Mouse (Mus musculus) retina, postnatal 1 day (tissue): Measurements from ENCODE around the gene Gm11937.

Source experiments
- DNase-seq: peaks from one replicate; pipeline ENCODE4 v3.0.0-alpha.2; 2012

The Gm11937 gene

GRCm38 (mm10) chr11:99581051-99581450, 28.9 kb downstream of the Gm11937 start:
- DNase-seq: no peak

- DNase-seq: no peak
These were observed 29.4 kb downstream of the Gm11937 start, which contains the start of gene Krtap1-5 for GRCm38 (mm10) chr11:99580636-99581035. Gene Krtap1-5 (minus strand): TSS chr11:99581016.

DNA sequence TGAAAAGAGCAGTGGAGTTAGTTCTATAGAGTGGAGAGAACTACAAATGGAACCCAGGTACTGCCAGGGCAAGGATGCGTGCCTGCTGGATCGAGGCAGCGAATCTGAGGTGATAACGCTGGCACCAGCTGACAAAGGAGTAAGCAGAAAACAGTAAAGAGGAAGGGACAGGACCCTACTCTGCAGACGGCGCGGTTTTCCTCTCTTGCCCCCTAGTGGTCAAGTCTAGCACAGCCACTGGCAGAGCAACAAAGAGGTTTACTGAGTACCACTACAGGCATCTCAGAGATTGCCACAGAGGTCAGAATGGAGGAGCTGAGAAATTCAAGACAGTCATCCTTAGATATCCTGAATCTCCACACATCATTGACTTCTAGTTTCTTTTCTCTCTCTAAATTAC, 35.9 kb downstream of the Gm11937 start:
- peak; percentile 85 for DNase-seq

DNA sequence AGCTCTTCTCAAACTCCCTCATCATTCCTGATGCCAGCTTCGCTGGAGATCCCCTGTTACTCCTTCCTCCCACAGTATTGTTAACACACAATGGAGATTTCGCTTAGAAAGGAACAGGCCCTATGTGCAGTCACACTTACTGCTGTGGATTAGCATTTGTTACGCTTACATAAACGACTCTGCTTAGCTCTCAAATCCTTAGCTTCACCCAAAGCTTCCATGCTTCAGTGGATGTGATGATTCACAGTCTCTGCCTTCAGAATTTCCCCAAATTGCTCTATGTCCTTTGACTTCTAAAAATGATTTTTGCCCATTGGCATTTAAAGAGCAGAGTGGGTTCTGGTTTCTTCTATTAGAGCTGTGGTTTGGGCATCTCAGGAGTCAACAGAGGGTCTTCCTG, 36.8 kb downstream of the Gm11937 start:
- no peak for DNase-seq

DNA sequence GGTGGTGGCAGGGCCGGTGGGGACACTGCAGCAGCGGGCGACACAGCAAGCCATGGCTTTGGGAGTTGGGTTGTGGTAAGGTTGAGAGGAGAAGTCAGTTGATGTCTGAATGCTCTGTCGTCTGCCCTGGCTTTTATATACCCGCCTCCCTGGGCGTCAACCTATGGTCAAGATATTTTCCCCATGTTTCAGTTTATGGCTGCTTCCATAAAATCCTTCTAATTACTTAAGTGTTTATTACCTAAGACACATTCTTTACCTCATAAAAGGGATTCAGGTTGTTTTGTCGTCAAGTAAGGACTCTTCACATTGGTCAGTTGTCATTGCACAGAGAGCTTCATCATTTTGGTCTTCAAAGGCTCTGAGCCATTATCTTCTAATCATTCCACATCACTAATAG, 43.5 kb downstream of the Gm11937 start, which contains the start of gene Krtap3-1:
Krtap3-1 (minus strand) TSS at position 101 of the 400 bp plus-strand sequence.
- DNase-seq: no peak

GRCm38 (mm10) chr11:99562580-99562979, 47.4 kb downstream of the Gm11937 start:
- no peak for DNase-seq
